Mouse (Mus musculus): ENCODE measurements around the gene Zfyve1.

DNA sequence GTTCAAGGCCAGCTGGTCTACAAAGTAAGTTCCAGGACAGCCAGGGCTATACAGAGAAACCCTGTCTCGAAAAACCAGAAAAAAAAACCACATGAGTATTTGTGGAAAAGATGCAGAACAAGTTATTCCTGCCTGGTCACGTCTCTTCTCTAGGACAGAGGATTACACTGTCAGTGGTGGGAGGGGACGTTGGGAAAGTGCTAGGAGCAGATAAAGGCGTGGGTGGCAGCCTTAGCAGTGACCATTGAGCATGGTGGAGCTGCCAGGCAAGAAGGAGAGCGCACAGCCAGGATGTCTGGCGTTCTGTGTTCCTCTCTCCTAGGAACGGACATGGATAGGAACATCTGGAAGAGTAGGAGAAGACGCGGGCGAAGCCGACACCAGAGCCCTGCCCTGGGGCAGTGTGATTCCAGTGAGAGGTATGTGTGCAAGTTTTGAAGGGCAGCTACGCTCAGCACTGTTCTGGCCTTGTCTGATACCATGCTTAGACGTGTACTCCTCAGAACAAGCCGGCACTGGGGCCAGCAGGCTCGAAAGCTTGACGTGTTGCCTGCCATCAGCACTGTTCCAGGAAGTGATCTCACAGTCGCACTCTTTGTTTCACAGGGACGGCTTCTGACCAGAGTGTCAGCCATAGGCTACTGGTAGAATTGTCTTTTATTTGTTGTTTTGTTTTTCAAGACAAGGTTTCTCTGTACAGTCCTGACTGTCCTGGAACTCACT, 71.0 kb downstream of the Zfyve1 start:
- no peak for TF ChIP-seq CTCF (IDR thresholded peaks at IDR 0.05; ENCODE audit: low read depth, low read length)
- TF ChIP-seq GATA1 (IDR thresholded peaks at IDR 0.05; ENCODE audit: borderline replicate concordance, low read length), result no peak
- TF ChIP-seq TAL1 (conservative IDR thresholded peaks at IDR 0.05; ENCODE audit: low read depth, low read length), result no peak
- no peak for TF ChIP-seq GATA2 (IDR thresholded peaks at IDR 0.05; ENCODE audit: borderline replicate concordance, low read depth, low read length)
